Mouse (Mus musculus): ENCODE data around the gene Smyd3.

DNA sequence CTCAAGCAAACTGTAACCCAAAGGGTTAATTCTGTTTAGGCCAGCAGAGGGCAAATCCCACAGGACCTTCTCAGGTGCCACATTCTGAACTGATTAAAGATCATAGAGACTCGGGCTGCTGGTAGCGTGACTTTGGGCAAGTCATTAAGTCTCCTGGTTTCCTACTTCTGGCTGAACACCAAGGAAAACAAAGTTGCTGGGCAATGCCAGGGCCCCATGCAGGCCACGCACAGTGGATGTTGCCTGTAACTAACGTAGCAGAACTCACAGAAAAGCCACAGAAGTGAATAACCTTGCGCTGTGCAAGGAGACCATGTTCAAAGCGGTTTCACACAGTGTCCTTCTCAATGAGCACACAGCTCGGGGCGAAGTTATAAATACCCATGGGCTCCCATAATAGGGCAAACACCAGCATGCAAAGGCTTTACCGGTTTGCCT lies 371.1 kb downstream of the Smyd3 start:
- TF ChIP-seq POLR2A (IDR thresholded peaks at IDR 0.05; ENCODE audit: control insufficient read depth, low read depth, low read length) (no peak), CTCF (IDR thresholded peaks at IDR 0.05; ENCODE audit: control insufficient read depth, insufficient read depth, insufficient replicate concordance, low read depth, low read length) (no peak)

All from testis, adult 2 months (tissue).